Mouse (Mus musculus) ES-Bruce4 (cell line): ENCODE results near the gene Neb. TPM values are rescaled to one million over a fixed set of nuclear protein-coding genes. Genes with fewer than 3 reads are reported as not detected.

ENCODE experiments used
- H3K27ac ChIP-seq: 2 replicates; pipeline ENCODE4 v1.5.1; 2012; ENCODE audit warnings: low read length, inconsistent platforms; ENCODE audit not compliant: insufficient read depth
- H3K27me3 ChIP-seq: 2 replicates; pipeline ENCODE4 v1.6.1; 2012; ENCODE audit warnings: mild to moderate bottlenecking, low read length, inconsistent platforms; ENCODE audit not compliant: control insufficient read depth, poor library complexity, insufficient read depth, severe bottlenecking
- H3K36me3 ChIP-seq: 2 replicates; pipeline ENCODE4 v1.6.1; 2012; ENCODE audit warnings: inconsistent platforms, mild to moderate bottlenecking, low read length, moderate library complexity; ENCODE audit not compliant: control insufficient read depth, poor library complexity, insufficient read depth, severe bottlenecking
- H3K4me1 ChIP-seq: one replicate; pipeline ENCODE4 v1.8.1; 2011; ENCODE audit warnings: low read length; ENCODE audit not compliant: control insufficient read depth, insufficient read depth
- H3K4me3 ChIP-seq: 2 replicates; pipeline ENCODE4 v1.5.1; 2011; ENCODE audit warnings: low read depth, mild to moderate bottlenecking, low read length
- H3K9ac ChIP-seq: 2 replicates; pipeline ENCODE4 v1.6.1; 2012; ENCODE audit warnings: low read depth, mild to moderate bottlenecking, inconsistent platforms; ENCODE audit not compliant: poor library complexity, severe bottlenecking
- H3K9me3 ChIP-seq: replicated peaks from 2 replicates; pipeline ENCODE4 v1.6.1; 2012; ENCODE audit warnings: mild to moderate bottlenecking, low read length, inconsistent platforms; ENCODE audit not compliant: control insufficient read depth, poor library complexity, insufficient read depth, severe bottlenecking
- CTCF ChIP-seq: IDR thresholded peaks from one replicate; pipeline ENCODE4 v1.8.1; 2011; ENCODE audit warnings: low read depth, low read length
- EP300 ChIP-seq: IDR thresholded peaks from 2 replicates; pipeline ENCODE4 v1.6.1; 2011; ENCODE audit warnings: low read depth, low read length; ENCODE audit not compliant: insufficient read depth
- POLR2A ChIP-seq: IDR thresholded peaks from one replicate; pipeline ENCODE4 v1.8.1; 2011; ENCODE audit warnings: low read length; ENCODE audit not compliant: insufficient read depth
- polyA plus RNA-seq: library from polyadenylated mRNA; stranded (reverse); fragments of >200 nt; gene quantifications from 2 replicates; pipeline ENCODE4 v1.2.4, GENCODE M21; 2011; ENCODE audit warnings: low read depth; ENCODE audit not compliant: missing spikeins, insufficient read depth, insufficient read length

The Neb gene
- polyA plus RNA-seq, 1 experiment: 1.5 TPM

- Histone ChIP-seq H3K4me3 (no peak overlapping the region), H3K9me3 (peaks cover 21% of the 10 kb centered on the region), H3K36me3 (peaks cover 47% of the 10 kb centered on the region)
Observed at GRCm38 (mm10) chr2:52406480-52406879, 28.2 kb upstream of the Neb start.

GRCm38 (mm10) chr2:52405238-52405637, 27.0 kb upstream of the Neb start:
- Histone ChIP-seq H3K27ac (no peak overlapping the region), H3K9ac (no peak overlapping the region), H3K9me3 (peaks cover 10% of the 10 kb centered on the region), H3K4me3 (no peak overlapping the region), H3K4me1 (no peaks in the 10 kb centered on the region), H3K36me3 (peaks cover 36% of the 10 kb centered on the region), H3K27me3 (no peaks in the 10 kb centered on the region)
- TF ChIP-seq EP300: no peak
- TF ChIP-seq POLR2A: no peak
- TF ChIP-seq CTCF: no peak

More at GRCm38 (mm10) chr2:52406480-52406879, 28.2 kb upstream of the Neb start:
- H3K9ac ChIP-seq: no peak overlapping the region
- no peaks in the 10 kb centered on the region for H3K27me3 ChIP-seq
- no peak overlapping the region for H3K27ac ChIP-seq
- TF ChIP-seq POLR2A (no peak), CTCF (no peak), EP300 (no peak)
- no peaks in the 10 kb centered on the region for H3K4me1 ChIP-seq

GRCm38 (mm10) chr2:52394529-52394928, 16.3 kb upstream of the Neb start:
- Histone ChIP-seq H3K9ac (no peak overlapping the region), H3K4me1 (no peaks in the 10 kb centered on the region), H3K27ac (no peak overlapping the region), H3K27me3 (no peaks in the 10 kb centered on the region), H3K36me3 (no peaks in the 10 kb centered on the region), H3K4me3 (no peak overlapping the region), H3K9me3 (no peaks in the 10 kb centered on the region)
- no peak for TF ChIP-seq EP300
- no peak for TF ChIP-seq CTCF

GRCm38 (mm10) chr2:52390415-52390975, 12.2 kb upstream of the Neb start:
- no peaks in the 10 kb centered on the region for H3K9me3 ChIP-seq
- H3K4me1 ChIP-seq: no peaks in the 10 kb centered on the region
- no peak overlapping the region for H3K27ac ChIP-seq
- H3K36me3 ChIP-seq: no peaks in the 10 kb centered on the region
- H3K4me3 ChIP-seq: no peak overlapping the region
- H3K9ac ChIP-seq: no peak overlapping the region
- no peak for TF ChIP-seq CTCF
- TF ChIP-seq EP300: no peak
- no peak for TF ChIP-seq POLR2A
- H3K27me3 ChIP-seq: no peaks in the 10 kb centered on the region

- no peaks in the 10 kb centered on the region for H3K27me3 ChIP-seq
- no peak overlapping the region for H3K27ac ChIP-seq
- H3K4me3 ChIP-seq: no peak overlapping the region
- H3K9ac ChIP-seq: no peak overlapping the region
- no peaks in the 10 kb centered on the region for H3K36me3 ChIP-seq
- H3K9me3 ChIP-seq: no peaks in the 10 kb centered on the region
- no peak for TF ChIP-seq EP300
- TF ChIP-seq POLR2A: no peak
- TF ChIP-seq CTCF: no peak
- no peaks in the 10 kb centered on the region for H3K4me1 ChIP-seq
Observed at GRCm38 (mm10) chr2:52389975-52390374, 11.7 kb upstream of the Neb start.

- no peak overlapping the region for H3K27ac ChIP-seq
- H3K36me3 ChIP-seq: no peaks in the 10 kb centered on the region
- H3K27me3 ChIP-seq: no peaks in the 10 kb centered on the region
- no peak overlapping the region for H3K4me3 ChIP-seq
- no peaks in the 10 kb centered on the region for H3K4me1 ChIP-seq
- TF ChIP-seq POLR2A (no peak), CTCF (no peak)
- no peaks in the 10 kb centered on the region for H3K9me3 ChIP-seq
- H3K9ac ChIP-seq: no peak overlapping the region
Observed at GRCm38 (mm10) chr2:52386451-52386850, 8.2 kb upstream of the Neb start.

GRCm38 (mm10) chr2:52386037-52386436, 7.8 kb upstream of the Neb start:
- Histone ChIP-seq H3K4me3 (no peak overlapping the region), H3K36me3 (no peaks in the 10 kb centered on the region), H3K27ac (no peak overlapping the region), H3K27me3 (no peaks in the 10 kb centered on the region), H3K9ac (no peak overlapping the region), H3K9me3 (no peaks in the 10 kb centered on the region), H3K4me1 (no peaks in the 10 kb centered on the region)
- TF ChIP-seq CTCF (no peak), EP300 (no peak), POLR2A (no peak)
